Mouse (Mus musculus): ENCODE data around the gene Fndc3b.
A peak's percentile ranks its signal among the peaks of the same experiment; 100 is the strongest.

Fndc3b gene

GRCm38 (mm10) chr3:27616421-27617236, 94.5 kb downstream of the Fndc3b start:
- peak; percentile 77 for DNase-seq

- DNase-seq, result no peak
Measured at GRCm38 (mm10) chr3:27615479-27615878, 95.6 kb downstream of the Fndc3b start.

GRCm38 (mm10) chr3:27613828-27614227, 97.3 kb downstream of the Fndc3b start:
- no peak for DNase-seq

- no peak for DNase-seq
Measured at GRCm38 (mm10) chr3:27613011-27613410, 98.1 kb downstream of the Fndc3b start.

- DNase-seq, result no peak
Measured at GRCm38 (mm10) chr3:27611986-27612385, 99.1 kb downstream of the Fndc3b start.

GRCm38 (mm10) chr3:27610547-27610946, 100.6 kb downstream of the Fndc3b start:
- DNase-seq, result no peak

- DNase-seq, result no peak
Measured at GRCm38 (mm10) chr3:27610089-27610488, 101.0 kb downstream of the Fndc3b start.

- no peak for DNase-seq
Measured at GRCm38 (mm10) chr3:27607796-27608151, 103.3 kb downstream of the Fndc3b start.

GRCm38 (mm10) chr3:27607081-27607795, 103.9 kb downstream of the Fndc3b start:
- peak; percentile 56 for DNase-seq

- no peak for DNase-seq
Measured at GRCm38 (mm10) chr3:27606626-27607025, 104.5 kb downstream of the Fndc3b start.

- DNase-seq, result no peak
Measured at GRCm38 (mm10) chr3:27605613-27606012, 105.5 kb downstream of the Fndc3b start.

GRCm38 (mm10) chr3:27605081-27605480, 106.0 kb downstream of the Fndc3b start:
- no peak for DNase-seq

- no peak for DNase-seq
Measured at GRCm38 (mm10) chr3:27604629-27605028, 106.5 kb downstream of the Fndc3b start.

GRCm38 (mm10) chr3:27603905-27604620, 107.0 kb downstream of the Fndc3b start:
- no peak for DNase-seq

- DNase-seq, result peak; percentile 34
Measured at GRCm38 (mm10) chr3:27600645-27601044, 110.5 kb downstream of the Fndc3b start.

GRCm38 (mm10) chr3:27600197-27600596, 110.9 kb downstream of the Fndc3b start:
- peak; percentile 61 for DNase-seq

GRCm38 (mm10) chr3:27598437-27599382, 112.4 kb downstream of the Fndc3b start:
- DNase-seq, result no peak

- DNase-seq, result no peak
Measured at GRCm38 (mm10) chr3:27593485-27594138, 117.5 kb downstream of the Fndc3b start.

GRCm38 (mm10) chr3:27592728-27593484, 118.2 kb downstream of the Fndc3b start:
- no peak for DNase-seq

- DNase-seq, result no peak
Measured at GRCm38 (mm10) chr3:27590823-27591222, 120.3 kb downstream of the Fndc3b start.

GRCm38 (mm10) chr3:27589305-27589704, 121.8 kb downstream of the Fndc3b start:
- DNase-seq, result no peak
